Mouse (Mus musculus) heart, embryonic 13.5 days (tissue): ENCODE results near the gene Rasal1. TPM values are rescaled to one million over a fixed set of nuclear protein-coding genes. Genes with fewer than 3 reads are reported as not detected.

ENCODE experiments used
- ATAC-seq: fragments of 200-750 bp; cut with Nextera tagmentation; 2 replicates; pipeline ENCODE4 v1.8.0; 2017; ENCODE audit warnings: moderate TSS enrichment; ENCODE audit not compliant: insufficient number of reproducible peaks, low FRiP score, low TSS enrichment; ENCODE audit errors: extremely low read depth
- H3K27ac ChIP-seq: fragments of 300-500 bp; sonication (generic); replicated peaks from 2 replicates; pipeline ENCODE4 v1.5.1; 2015; ENCODE audit warnings: moderate library complexity, mild to moderate bottlenecking, inconsistent platforms
- H3K27me3 ChIP-seq: fragments of 300-500 bp; sonication (generic); replicated peaks from 2 replicates; pipeline ENCODE4 v1.6.1; 2015; ENCODE audit warnings: mild to moderate bottlenecking, inconsistent platforms
- H3K36me3 ChIP-seq: fragments of 300-500 bp; sonication (generic); 2 replicates; pipeline ENCODE4 v1.6.1; 2015; ENCODE audit warnings: mild to moderate bottlenecking, inconsistent platforms
- H3K4me1 ChIP-seq: fragments of 300-500 bp; sonication (generic); 2 replicates; pipeline ENCODE4 v1.6.1; 2015; ENCODE audit warnings: inconsistent platforms
- H3K4me2 ChIP-seq: fragments of 300-500 bp; sonication (generic); 2 replicates; pipeline ENCODE4 v1.6.1; 2015; ENCODE audit warnings: inconsistent platforms, mild to moderate bottlenecking, moderate library complexity
- H3K4me3 ChIP-seq: fragments of 300-500 bp; sonication (generic); 2 replicates; pipeline ENCODE4 v1.5.1; 2015; ENCODE audit warnings: moderate library complexity, mild to moderate bottlenecking, inconsistent platforms
- H3K9ac ChIP-seq: fragments of 300-500 bp; sonication (generic); 2 replicates; pipeline ENCODE4 v1.6.1; 2015; ENCODE audit warnings: inconsistent platforms, mild to moderate bottlenecking, moderate library complexity
- H3K9me3 ChIP-seq: fragments of 300-500 bp; sonication (generic); 2 replicates; pipeline ENCODE4 v1.6.1; 2016; ENCODE audit warnings: inconsistent platforms
- WGBS: fragments of 180-500 bp; shearing (Covaris S2); methylation state at CpG from one replicate; pipeline ENCODE4 v1.1.7; 2015; ENCODE audit warnings: mixed read lengths; 5-methylcytosine and 5-hydroxymethylcytosine counted together
- polyA plus RNA-seq: library from polyadenylated mRNA; unstranded; fragments of >200 nt; fragmentation: Nextera tagmentation; extraction: Ambion mirVana; gene quantifications from 2 replicates; pipeline ENCODE4 v1.2.1, GENCODE M21; 2015

The Rasal1 gene
- polyA plus RNA-seq, result 0.13 and 0.37 TPM in 2 replicates

- Histone ChIP-seq H3K4me2 (peak within 1 kb of the TSS; percentile 70), H3K4me1 (peaks cover 26% of the 10 kb centered on the region), H3K27me3 (peaks cover 77% of the 10 kb centered on the region), H3K9ac (peak within 1 kb of the TSS; percentile 41), H3K36me3 (no peaks in the 10 kb centered on the region), H3K27ac (no peak within 1 kb of the TSS), H3K4me3 (peak within 1 kb of the TSS; percentile 41), H3K9me3 (no peaks in the 10 kb centered on the region)
- under 1% methylated on average over 52 of the region's 53 CpGs for WGBS
- peak; percentile 40 for ATAC-seq
Observed at GRCm38 (mm10) chr5:120648569-120649373, at the start of gene Rasal1. TSS of gene Rasal1 (plus strand) at chr5:120648812.

GRCm38 (mm10) chr5:120599625-120600024, 49.0 kb upstream of the Rasal1 start:
- no peaks in the 10 kb centered on the region for H3K36me3 ChIP-seq
- H3K4me2 ChIP-seq, result no peak overlapping the region
- no peak overlapping the region for H3K4me3 ChIP-seq
- WGBS, result 63% methylated on average over 6 of the region's 6 CpGs
- H3K9ac ChIP-seq, result no peak overlapping the region; the same call in 1 of the 2 replicates
- ATAC-seq, result no peak
- H3K27me3 ChIP-seq, result peaks cover 48% of the 10 kb centered on the region
- H3K27ac ChIP-seq, result no peak overlapping the region
- peaks cover 25% of the 10 kb centered on the region for H3K4me1 ChIP-seq
- no peaks in the 10 kb centered on the region for H3K9me3 ChIP-seq

GRCm38 (mm10) chr5:120600946-120601668, 47.5 kb upstream of the Rasal1 start:
- H3K4me3 ChIP-seq, result no peak overlapping the region
- WGBS, result 29% methylated on average over 11 of the region's 11 CpGs
- peak overlapping the region; percentile 39; the same call in 1 of the 2 replicates for H3K27ac ChIP-seq

GRCm38 (mm10) chr5:120602210-120602609, 46.4 kb upstream of the Rasal1 start:
- 87% methylated on average over 12 of the region's 12 CpGs for WGBS

More at GRCm38 (mm10) chr5:120600946-120601668, 47.5 kb upstream of the Rasal1 start:
- Histone ChIP-seq H3K36me3 (no peaks in the 10 kb centered on the region), H3K9me3 (no peaks in the 10 kb centered on the region), H3K4me2 (no peak overlapping the region), H3K27me3 (peaks cover 43% of the 10 kb centered on the region), H3K4me1 (peaks cover 30% of the 10 kb centered on the region), H3K9ac (no peak overlapping the region)
- ATAC-seq, result no peak

GRCm38 (mm10) chr5:120603515-120603914, 45.1 kb upstream of the Rasal1 start:
- no peak overlapping the region for H3K4me3 ChIP-seq
- H3K27ac ChIP-seq, result no peak overlapping the region
- H3K4me2 ChIP-seq, result no peak overlapping the region
- peaks cover 6% of the 10 kb centered on the region; the same call in 1 of the 2 replicates for H3K36me3 ChIP-seq
- H3K9me3 ChIP-seq, result no peaks in the 10 kb centered on the region
- H3K4me1 ChIP-seq, result peaks cover 30% of the 10 kb centered on the region
- ATAC-seq, result no peak
- no peak overlapping the region for H3K9ac ChIP-seq
- H3K27me3 ChIP-seq, result peaks cover 18% of the 10 kb centered on the region
- 62% methylated on average over 7 of the region's 7 CpGs for WGBS

More at GRCm38 (mm10) chr5:120602210-120602609, 46.4 kb upstream of the Rasal1 start:
- H3K27me3 ChIP-seq, result peaks cover 32% of the 10 kb centered on the region
- no peak overlapping the region for H3K27ac ChIP-seq
- no peaks in the 10 kb centered on the region for H3K9me3 ChIP-seq
- H3K36me3 ChIP-seq, result no peaks in the 10 kb centered on the region
- H3K4me2 ChIP-seq, result no peak overlapping the region
- no peak overlapping the region for H3K9ac ChIP-seq
- peaks cover 30% of the 10 kb centered on the region for H3K4me1 ChIP-seq
- ATAC-seq, result no peak
- no peak overlapping the region for H3K4me3 ChIP-seq

- peaks cover 11% of the 10 kb centered on the region for H3K36me3 ChIP-seq
- WGBS, result 5% methylated on average over 6 of the region's 6 CpGs
- H3K4me3 ChIP-seq, result peak overlapping the region; percentile 45
- ATAC-seq, result no peak
- peak overlapping the region; percentile 70 for H3K9ac ChIP-seq
- H3K9me3 ChIP-seq, result no peaks in the 10 kb centered on the region
- peaks cover 5% of the 10 kb centered on the region; the same call in 1 of the 2 replicates for H3K27me3 ChIP-seq
- H3K27ac ChIP-seq, result no peak overlapping the region
- peak overlapping the region; percentile 75 for H3K4me2 ChIP-seq
- H3K4me1 ChIP-seq, result peaks cover 26% of the 10 kb centered on the region
Observed at GRCm38 (mm10) chr5:120604839-120605238, 43.8 kb upstream of the Rasal1 start.

- Histone ChIP-seq H3K4me2 (peak overlapping the region; percentile 75), H3K4me1 (peaks cover 22% of the 10 kb centered on the region), H3K27me3 (peaks cover 1% of the 10 kb centered on the region; the same call in 1 of the 2 replicates), H3K9ac (peak overlapping the region; percentile 70), H3K4me3 (peak overlapping the region; percentile 45), H3K36me3 (peaks cover 14% of the 10 kb centered on the region), H3K27ac (no peak overlapping the region), H3K9me3 (no peaks in the 10 kb centered on the region)
- 1% methylated on average over 10 of the region's 10 CpGs for WGBS
- no peak for ATAC-seq
Observed at GRCm38 (mm10) chr5:120605241-120605661, 43.4 kb upstream of the Rasal1 start.

- Histone ChIP-seq H3K4me1 (peaks cover 17% of the 10 kb centered on the region), H3K4me2 (peak overlapping the region; percentile 75), H3K36me3 (peaks cover 14% of the 10 kb centered on the region), H3K9ac (peak overlapping the region; percentile 70), H3K4me3 (peak overlapping the region; percentile 45), H3K27ac (no peak overlapping the region), H3K9me3 (no peaks in the 10 kb centered on the region), H3K27me3 (no peaks in the 10 kb centered on the region)
- no peak for ATAC-seq
- WGBS, result 2% methylated on average over 8 of the region's 8 CpGs
Observed at GRCm38 (mm10) chr5:120605688-120606087, 42.9 kb upstream of the Rasal1 start.

- no peak for ATAC-seq
- H3K4me3 ChIP-seq, result no peak overlapping the region
- H3K9ac ChIP-seq, result no peak overlapping the region
- no peak overlapping the region for H3K4me2 ChIP-seq
- H3K27me3 ChIP-seq, result no peaks in the 10 kb centered on the region
- no peaks in the 10 kb centered on the region for H3K9me3 ChIP-seq
- WGBS, result 61% methylated on average over 25 of the region's 25 CpGs
- H3K4me1 ChIP-seq, result peaks cover 17% of the 10 kb centered on the region
- H3K27ac ChIP-seq, result no peak overlapping the region
- H3K36me3 ChIP-seq, result peaks cover 14% of the 10 kb centered on the region
Observed at GRCm38 (mm10) chr5:120606590-120607200, 41.9 kb upstream of the Rasal1 start.

- Histone ChIP-seq H3K9ac (no peak overlapping the region), H3K27me3 (no peaks in the 10 kb centered on the region), H3K4me2 (no peak overlapping the region), H3K27ac (no peak overlapping the region), H3K4me3 (no peak overlapping the region), H3K4me1 (peaks cover 18% of the 10 kb centered on the region), H3K9me3 (no peaks in the 10 kb centered on the region), H3K36me3 (peaks cover 14% of the 10 kb centered on the region)
- WGBS, result 83% methylated on average over 3 of the region's 3 CpGs
- no peak for ATAC-seq
Observed at GRCm38 (mm10) chr5:120607335-120607734, 41.3 kb upstream of the Rasal1 start.

- peaks cover 25% of the 10 kb centered on the region for H3K4me1 ChIP-seq
- no peak for ATAC-seq
- no peak overlapping the region for H3K4me3 ChIP-seq
- no peak overlapping the region for H3K4me2 ChIP-seq
- H3K9ac ChIP-seq, result no peak overlapping the region
- no peaks in the 10 kb centered on the region for H3K9me3 ChIP-seq
- H3K27me3 ChIP-seq, result no peaks in the 10 kb centered on the region
- peaks cover 14% of the 10 kb centered on the region for H3K36me3 ChIP-seq
- WGBS, result 80% methylated on average over 16 of the region's 16 CpGs
- H3K27ac ChIP-seq, result no peak overlapping the region
Observed at GRCm38 (mm10) chr5:120609246-120609775, 39.3 kb upstream of the Rasal1 start.
